Mouse (Mus musculus) cerebellum, adult 2 months (tissue): Measurements from ENCODE around the gene Plekhj1. TPM values are rescaled to one million over a fixed set of nuclear protein-coding genes. Genes with fewer than 3 reads are reported as not detected.

ENCODE experiments used
- DNase-seq, 2 experiments: peaks; one replicate each; pipeline ENCODE4 v3.0.0; 2021
- H3K27ac ChIP-seq: fragments of 200-500 bp; 2 replicates; pipeline ENCODE4 v1.5.1; 2012; ENCODE audit warnings: low read length, control low read depth, inconsistent platforms; ENCODE audit not compliant: insufficient read depth
- H3K27me3 ChIP-seq: fragments of 200-500 bp; 2 replicates; pipeline ENCODE4 v1.6.1; 2012; ENCODE audit warnings: inconsistent platforms, mild to moderate bottlenecking, low read length, moderate library complexity; ENCODE audit not compliant: control insufficient read depth, insufficient read depth
- H3K4me1 ChIP-seq: fragments of 200-500 bp; 2 replicates; pipeline ENCODE4 v1.6.1; 2011; ENCODE audit warnings: low read length; ENCODE audit not compliant: control insufficient read depth, insufficient read depth
- H3K4me3 ChIP-seq: fragments of 200-500 bp; replicated peaks from 2 replicates; pipeline ENCODE3; 2011; ENCODE audit warnings: mild to moderate bottlenecking, low read depth, low read length, control low read depth; ENCODE audit not compliant: insufficient read depth
- CTCF ChIP-seq: fragments of 200-500 bp; IDR thresholded peaks from 2 replicates; pipeline ENCODE4 v1.5.1; 2011; ENCODE audit warnings: low read depth, mild to moderate bottlenecking, control low read depth, low read length, moderate library complexity, borderline replicate concordance; ENCODE audit not compliant: insufficient read depth
- POLR2A ChIP-seq: fragments of 200-500 bp; IDR thresholded peaks from 2 replicates; pipeline ENCODE4 v1.6.1; 2011; ENCODE audit warnings: low read length, control low read depth, borderline replicate concordance; ENCODE audit not compliant: insufficient read depth
- WGBS: fragments of 180-500 bp; shearing (Covaris S2); methylation state at CpG from one replicate; pipeline ENCODE4 v1.1.7; 2018; 5-methylcytosine and 5-hydroxymethylcytosine counted together
- polyA plus RNA-seq: library from polyadenylated mRNA; depleted of rRNA; stranded (reverse); fragments of >200 nt; gene quantifications from 2 replicates; pipeline ENCODE4 v1.2.3, GENCODE M21; 2012

Gene Plekhj1
- polyA plus RNA-seq, 1 experiment: 106 TPM

GRCm38 (mm10) chr10:80760596-80761524, 37.6 kb downstream of the Plekhj1 start:
- DNase-seq: peak; percentile 46 to 54
- Histone ChIP-seq H3K27me3 (no peaks in the 10 kb centered on the region), H3K27ac (no peak overlapping the region; the same call in 1 of the 2 replicates), H3K4me3 (no peak overlapping the region), H3K4me1 (peaks cover 70% of the 10 kb centered on the region)
- TF ChIP-seq POLR2A: no peak
- TF ChIP-seq CTCF: no peak
- 32% methylated on average over 4 of the region's 4 CpGs for WGBS

GRCm38 (mm10) chr10:80758651-80759050, 39.8 kb downstream of the Plekhj1 start:
- no peaks in the 10 kb centered on the region for H3K27me3 ChIP-seq
- no peak for TF ChIP-seq CTCF
- no peak for TF ChIP-seq POLR2A
- DNase-seq: peak; percentile 51 to 83
- peak overlapping the region; percentile 32 for H3K27ac ChIP-seq
- peaks cover 53% of the 10 kb centered on the region for H3K4me1 ChIP-seq
- 17% methylated on average over 7 of the region's 7 CpGs for WGBS
- H3K4me3 ChIP-seq: no peak overlapping the region

DNA sequence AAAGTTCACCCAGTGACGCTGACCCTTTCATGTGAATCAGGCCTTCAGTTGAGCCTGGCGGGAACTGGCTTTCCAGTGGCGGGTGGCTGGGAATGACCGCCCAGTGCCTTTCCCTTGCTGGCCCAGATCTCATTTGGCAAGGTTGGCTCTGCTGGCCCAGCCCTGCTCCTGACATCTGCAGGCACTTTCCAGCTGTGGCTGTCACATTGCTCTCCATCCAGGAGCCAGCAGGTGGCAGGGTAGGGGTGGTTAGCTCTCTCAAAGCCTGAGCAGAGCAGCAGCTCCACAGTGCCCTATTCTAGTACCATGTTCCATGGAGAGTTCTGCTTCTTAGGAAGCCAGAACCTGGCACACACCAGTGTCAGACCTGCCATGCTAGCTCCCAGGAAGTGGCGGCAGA, 40.7 kb downstream of the Plekhj1 start:
- Histone ChIP-seq H3K27me3 (no peaks in the 10 kb centered on the region), H3K27ac (peak overlapping the region; percentile 56), H3K4me1 (peaks cover 51% of the 10 kb centered on the region), H3K4me3 (peak overlapping the region; percentile 25)
- WGBS: 8% methylated on average over 5 of the region's 5 CpGs
- TF ChIP-seq CTCF (peak; percentile 34; the same call in 1 of the 2 replicates), POLR2A (no peak)
- peak; percentile 62 to 63 for DNase-seq

DNA sequence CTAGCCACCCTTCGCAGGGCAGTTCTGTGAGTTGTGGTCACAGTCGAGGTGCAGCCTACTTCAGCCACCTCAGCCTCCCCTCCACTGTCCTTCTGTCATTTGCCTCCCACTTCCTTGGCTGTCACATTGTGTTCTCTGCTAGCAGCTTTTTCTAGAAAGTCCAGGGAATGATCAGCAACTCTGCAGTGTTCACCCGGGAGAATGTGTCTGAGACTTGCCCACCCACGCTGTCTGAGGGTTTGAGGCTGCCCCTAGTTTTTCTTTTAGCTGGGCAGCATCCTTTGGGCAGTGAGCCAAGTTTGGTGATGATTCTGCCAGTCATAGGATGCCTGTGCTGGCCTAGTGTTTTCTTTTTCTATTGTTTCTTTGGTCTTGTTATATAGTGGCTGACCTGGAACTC, 41.5 kb downstream of the Plekhj1 start:
- TF ChIP-seq POLR2A (no peak), CTCF (no peak)
- Histone ChIP-seq H3K27me3 (no peaks in the 10 kb centered on the region), H3K4me1 (peaks cover 54% of the 10 kb centered on the region), H3K27ac (peak overlapping the region; percentile 56), H3K4me3 (peak overlapping the region; percentile 97)
- 7% methylated on average over 4 of the region's 4 CpGs for WGBS
- peak in 1 of 2 experiments; percentile 52 for DNase-seq

GRCm38 (mm10) chr10:80756509-80756908, 41.9 kb downstream of the Plekhj1 start:
- TF ChIP-seq POLR2A (no peak), CTCF (no peak)
- no peak for DNase-seq
- 13% methylated on average over 2 of the region's 2 CpGs for WGBS

DNA sequence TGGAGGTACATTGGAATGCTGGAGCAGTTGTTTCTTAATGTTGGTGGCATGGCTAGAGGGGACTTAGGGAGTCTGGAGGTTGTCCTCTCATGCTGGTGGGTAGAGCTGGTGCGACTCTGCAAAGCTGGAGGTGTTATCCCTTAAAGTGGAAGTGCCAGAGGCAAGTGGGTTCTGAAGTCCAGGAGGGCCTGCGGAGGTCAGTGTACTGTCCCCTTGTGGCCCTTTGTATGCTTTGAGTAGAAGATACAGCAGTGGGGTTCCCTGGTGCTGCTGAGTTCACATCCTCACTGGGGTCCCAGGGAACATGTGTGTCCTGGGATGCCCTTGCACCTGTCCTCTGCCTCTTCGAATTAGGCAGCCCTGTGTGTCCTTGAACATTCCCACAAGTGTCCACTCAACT, 42.3 kb downstream of the Plekhj1 start:
- H3K4me3 ChIP-seq: peak overlapping the region; percentile 97
- no peak for DNase-seq
- WGBS: 3% methylated on average over 3 of the region's 3 CpGs
- H3K4me1 ChIP-seq: peaks cover 50% of the 10 kb centered on the region
- TF ChIP-seq POLR2A: no peak
- 0 out of 2 replicates have a peak, but pooled peaks have one; percentile 4 for TF ChIP-seq CTCF
- H3K27me3 ChIP-seq: no peaks in the 10 kb centered on the region
- H3K27ac ChIP-seq: peak overlapping the region; percentile 84

More at GRCm38 (mm10) chr10:80756509-80756908, 41.9 kb downstream of the Plekhj1 start:
- peak overlapping the region; percentile 84; the same call in 1 of the 2 replicates for H3K27ac ChIP-seq
- H3K4me1 ChIP-seq: peaks cover 52% of the 10 kb centered on the region
- no peaks in the 10 kb centered on the region for H3K27me3 ChIP-seq
- peak overlapping the region; percentile 97 for H3K4me3 ChIP-seq

DNA sequence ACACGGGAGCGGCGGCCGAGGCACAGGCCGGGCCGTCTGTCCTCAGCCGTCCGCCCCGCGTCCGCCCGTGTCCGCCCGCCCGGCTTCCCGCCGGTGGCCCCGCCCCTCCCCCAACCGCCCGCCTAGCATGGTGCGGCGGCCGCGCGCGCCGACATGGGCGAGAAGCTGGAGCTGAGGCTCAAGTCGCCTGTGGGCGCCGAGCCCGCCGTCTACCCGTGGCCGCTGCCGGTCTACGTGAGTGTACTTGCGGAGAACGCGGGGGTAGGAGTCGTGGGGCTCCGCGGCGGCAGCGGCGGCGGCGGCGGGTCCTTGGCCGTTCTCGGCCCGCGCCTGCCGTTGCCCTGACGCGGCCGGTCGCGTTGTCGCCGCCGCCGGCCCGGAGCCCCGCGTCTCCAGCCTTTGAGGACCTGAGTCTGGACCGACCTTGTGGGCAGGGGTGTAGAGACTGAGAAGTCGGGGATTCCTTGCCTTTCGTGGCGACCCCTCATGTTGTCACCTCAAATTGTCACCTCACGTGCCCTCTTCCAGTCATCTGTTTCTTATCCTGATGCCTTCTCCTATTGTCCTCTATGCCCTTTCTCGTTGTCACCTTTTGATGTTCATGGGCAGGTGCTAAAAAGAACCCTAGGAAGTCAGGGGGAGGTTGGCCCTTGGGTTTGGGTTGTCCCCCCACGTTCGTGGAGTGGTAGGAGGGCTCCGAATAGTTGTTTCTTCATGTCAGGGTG, 43.0 kb downstream of the Plekhj1 start:
- Histone ChIP-seq H3K27me3 (no peaks in the 10 kb centered on the region), H3K4me1 (peaks cover 44% of the 10 kb centered on the region), H3K27ac (peak overlapping the region; percentile 84), H3K4me3 (peak overlapping the region; percentile 97)
- 1% methylated on average over 58 of the region's 75 CpGs for WGBS
- TF ChIP-seq CTCF (no peak), POLR2A (no peak)
- DNase-seq: no peak
